Mouse (Mus musculus): ENCODE data around the gene Zdhhc6.

DNA sequence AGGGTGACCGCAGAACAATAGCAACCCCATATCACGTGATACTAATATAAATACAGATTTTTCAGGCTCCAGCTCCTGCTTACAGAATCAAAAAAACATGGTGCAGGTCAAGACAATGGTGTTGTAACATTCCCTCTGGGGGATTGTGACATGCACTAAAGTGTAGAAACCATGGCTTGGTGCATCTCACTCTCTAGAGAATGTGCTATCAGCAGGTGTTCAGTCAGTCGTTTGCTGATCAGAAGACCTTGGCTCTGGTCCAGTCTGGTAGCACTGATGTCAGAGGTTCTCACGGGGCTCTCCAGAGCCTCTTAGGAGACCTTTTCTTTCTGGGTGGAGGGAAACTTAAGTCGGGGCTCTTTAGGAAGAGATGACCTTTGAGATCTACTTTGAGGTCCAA lies 65.4 kb downstream of the Zdhhc6 start:
- no peak for TF ChIP-seq CTCF (IDR thresholded peaks at IDR 0.05; ENCODE audit: insufficient read depth, low read length)
- TF ChIP-seq POLR2A (IDR thresholded peaks at IDR 0.05; ENCODE audit: borderline replicate concordance, extremely low read depth, low read depth, low read length), result no peak

Measured in lung, adult 2 months (tissue).